Mouse (Mus musculus) ES-Bruce4 (cell line): ENCODE data around the gene Ddx19a.

ENCODE experiments used
- CTCF ChIP-seq: IDR thresholded peaks from one replicate; pipeline ENCODE4 v1.8.1; 2011; ENCODE audit warnings: low read depth, low read length
- POLR2A ChIP-seq: IDR thresholded peaks from one replicate; pipeline ENCODE4 v1.8.1; 2011; ENCODE audit warnings: low read length; ENCODE audit not compliant: insufficient read depth

GRCm38 (mm10) chr8:110925691-110926140 is 71.9 kb downstream of the Ddx19a start:
- no peak for TF ChIP-seq POLR2A
- no peak for TF ChIP-seq CTCF
